Mouse (Mus musculus): ENCODE data around the gene Tmem248. TPM values are rescaled to one million over a fixed set of nuclear protein-coding genes. Genes with fewer than 3 reads are reported as not detected.

Tmem248 gene
- total RNA-seq (2021): 10 to 100 TPM; 39.0 to 41.0 TPM

DNA sequence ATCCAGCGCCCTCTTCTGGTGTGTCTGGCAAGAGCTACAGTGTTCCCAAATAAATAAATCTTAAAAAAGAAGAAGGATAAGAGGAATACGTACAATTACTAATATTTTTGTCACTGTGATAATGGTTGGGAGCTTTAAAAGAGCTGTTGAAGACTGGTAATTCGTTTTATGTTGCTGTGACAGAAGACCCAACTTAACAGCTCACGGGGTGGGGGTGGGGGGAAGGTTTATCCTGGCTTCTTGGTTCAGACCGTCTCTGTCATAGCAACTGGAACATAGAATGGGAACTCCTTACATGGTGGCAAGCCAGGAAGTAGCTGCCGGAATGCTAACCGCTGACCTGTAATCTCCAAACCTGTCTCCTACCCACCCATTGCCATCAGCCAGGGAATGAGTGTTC is at the start of gene Tmem248:
TSS of gene Tmem248 (plus strand) at position 301 of the 400 bp plus-strand sequence.
- DNase-seq: no peak

DNA sequence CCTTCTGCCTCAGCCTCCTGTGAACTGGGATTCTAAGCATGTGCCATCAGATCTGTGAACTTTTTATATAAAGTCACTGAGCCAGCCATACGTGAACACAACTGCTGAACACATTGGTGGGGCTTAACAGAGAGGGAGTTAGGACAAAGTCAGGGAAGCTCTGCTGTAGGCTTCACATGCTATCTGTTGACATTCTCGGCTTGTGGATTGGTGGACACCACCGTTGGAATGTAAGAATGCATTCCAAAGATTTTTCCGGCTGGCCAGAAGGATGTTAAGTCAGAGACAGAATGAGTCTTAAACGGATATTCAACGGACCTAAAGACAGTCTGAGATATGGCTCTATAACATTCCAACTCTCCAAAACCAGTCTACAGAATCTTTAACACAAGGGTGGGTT is 47.8 kb upstream of the Tmem248 start:
- DNase-seq: no peak

DNA sequence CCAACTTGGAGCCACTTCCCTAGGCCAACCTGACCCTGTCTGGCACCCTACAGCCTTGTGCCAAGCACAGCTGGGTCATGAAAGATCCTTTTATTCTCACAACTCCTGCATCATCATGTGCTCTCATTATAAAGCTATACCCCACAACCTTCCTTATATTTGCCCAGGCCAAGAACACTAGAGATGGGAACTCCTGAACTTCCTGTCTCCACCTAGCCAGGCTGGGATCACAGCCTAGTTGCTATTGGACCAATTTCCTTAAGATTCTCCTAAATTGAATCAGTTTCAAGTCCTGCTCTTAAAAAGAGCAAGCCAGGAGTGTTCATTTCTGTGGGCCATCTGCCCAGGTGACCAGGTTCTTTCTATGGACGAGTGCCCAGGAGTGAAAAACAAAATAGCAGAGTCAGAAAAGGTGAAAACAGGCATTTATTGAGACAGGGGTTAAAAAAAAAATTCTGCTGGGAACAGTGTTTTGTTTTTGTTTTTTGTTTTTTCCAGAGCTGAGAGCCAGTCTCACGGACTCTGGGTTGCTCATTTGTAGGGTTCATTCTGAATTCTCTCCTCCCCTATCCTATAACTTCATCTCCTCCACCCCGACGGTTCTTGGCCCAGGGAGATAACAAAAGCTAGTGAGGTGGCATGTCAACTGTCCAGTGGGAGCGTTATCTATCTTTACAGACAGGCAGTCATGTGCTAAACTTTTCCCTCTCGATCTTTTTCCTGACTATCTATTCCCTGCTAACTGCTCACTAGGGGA is 46.0 kb upstream of the Tmem248 start:
- no peak for DNase-seq

DNA sequence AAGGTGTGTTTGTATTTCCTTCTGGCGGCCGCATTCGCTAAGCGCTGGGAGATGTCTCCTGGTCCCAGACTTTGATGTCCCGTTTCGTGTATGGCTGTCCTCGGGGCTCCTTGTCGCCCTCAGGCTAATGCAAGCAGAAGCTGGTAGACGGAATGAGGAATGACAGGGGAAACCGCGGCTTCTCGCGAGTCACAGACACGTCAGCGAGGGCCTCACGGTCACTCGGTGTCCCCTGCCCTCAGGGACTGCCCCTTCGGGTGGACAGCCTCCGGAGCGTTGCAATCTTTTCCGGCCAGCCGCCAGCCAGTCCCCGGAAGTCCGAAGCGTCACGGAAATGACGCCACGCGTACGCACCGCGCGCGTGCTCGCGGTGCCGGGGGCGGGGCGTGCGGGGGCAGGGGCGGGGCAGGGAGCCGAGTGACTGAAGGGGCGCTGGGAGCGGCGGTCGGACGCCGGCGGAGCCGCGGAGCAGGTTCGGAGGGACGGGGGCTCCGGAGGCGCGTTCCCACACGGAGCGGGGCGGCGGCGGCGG is 45.4 kb upstream of the Tmem248 start, which contains the start of gene Rabgef1:
TSS of gene Rabgef1 (plus strand) at position 376 of the 532 bp plus-strand sequence.
- DNase-seq: peak; percentile 92 to 93

DNA sequence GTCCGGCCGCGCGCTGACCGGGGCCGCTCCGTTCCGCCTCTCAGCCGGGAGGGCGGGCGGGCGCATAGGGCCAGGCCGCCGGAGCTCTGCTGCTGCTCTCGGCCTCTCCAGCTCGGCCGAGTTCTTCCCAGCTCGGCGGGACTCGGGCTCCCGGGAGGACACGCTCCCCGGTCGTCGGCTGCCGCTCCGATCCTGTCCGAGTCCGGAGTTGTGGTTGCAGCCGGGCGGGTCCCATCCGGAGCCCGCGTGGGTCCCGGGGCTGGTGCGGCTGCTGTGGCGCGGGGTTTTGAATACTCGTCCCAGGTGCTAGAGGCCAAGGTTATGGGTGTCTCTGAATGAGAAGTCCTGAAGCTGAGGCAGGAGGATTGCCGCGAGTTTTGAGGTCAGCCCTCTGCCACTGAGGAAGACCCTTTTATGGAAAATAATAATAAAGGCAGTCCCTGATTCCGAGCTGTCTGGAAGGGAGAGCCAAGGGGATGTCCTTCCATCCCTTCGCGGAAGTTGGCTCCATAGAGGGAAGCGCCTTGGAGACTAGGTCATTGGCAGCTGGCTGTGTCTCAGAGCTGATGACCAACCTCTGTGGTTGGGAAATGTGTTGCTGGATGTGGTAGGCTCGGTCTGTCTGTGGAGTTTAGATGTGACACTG is 44.8 kb upstream of the Tmem248 start:
- no peak for DNase-seq

DNA sequence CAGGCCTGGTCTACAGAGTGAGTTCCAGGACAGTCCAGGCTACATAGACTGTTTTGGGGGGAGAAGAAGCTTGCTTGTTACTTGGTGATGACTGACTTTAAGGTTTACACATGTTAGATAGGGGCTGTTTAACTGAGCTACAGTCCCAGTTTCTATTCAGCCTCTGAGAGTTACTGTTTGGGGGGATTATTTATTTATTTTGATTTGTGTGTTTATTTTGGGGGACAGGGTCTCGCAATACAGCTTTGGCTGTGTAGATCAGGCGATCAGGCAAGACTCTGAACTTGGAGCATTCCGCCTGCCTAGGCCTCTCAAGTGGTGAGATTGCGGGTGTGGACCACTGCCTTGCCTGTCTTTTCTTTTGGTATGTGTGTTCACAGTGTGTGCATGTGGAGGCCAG is 43.9 kb upstream of the Tmem248 start:
- DNase-seq: no peak

DNA sequence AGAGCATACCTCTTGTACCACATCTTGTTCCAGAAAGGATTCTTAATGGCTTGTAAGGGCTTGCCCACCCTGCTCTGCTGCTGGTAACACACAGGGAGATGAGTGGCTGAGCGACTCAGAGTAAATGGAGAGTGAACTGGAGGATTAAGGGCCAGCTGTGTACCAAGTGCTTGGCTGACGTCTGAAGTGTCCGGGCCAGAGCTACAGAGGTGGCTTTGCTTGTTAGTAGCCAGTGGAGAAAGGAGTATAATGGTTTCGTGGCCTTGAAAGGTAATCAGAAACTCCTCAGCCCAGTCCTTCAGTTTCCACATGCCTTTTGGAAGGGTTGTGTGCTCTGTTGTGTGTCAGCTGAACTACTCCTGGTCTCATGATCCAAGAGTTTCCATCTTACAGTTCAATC is 39.0 kb upstream of the Tmem248 start:
- DNase-seq: no peak

DNA sequence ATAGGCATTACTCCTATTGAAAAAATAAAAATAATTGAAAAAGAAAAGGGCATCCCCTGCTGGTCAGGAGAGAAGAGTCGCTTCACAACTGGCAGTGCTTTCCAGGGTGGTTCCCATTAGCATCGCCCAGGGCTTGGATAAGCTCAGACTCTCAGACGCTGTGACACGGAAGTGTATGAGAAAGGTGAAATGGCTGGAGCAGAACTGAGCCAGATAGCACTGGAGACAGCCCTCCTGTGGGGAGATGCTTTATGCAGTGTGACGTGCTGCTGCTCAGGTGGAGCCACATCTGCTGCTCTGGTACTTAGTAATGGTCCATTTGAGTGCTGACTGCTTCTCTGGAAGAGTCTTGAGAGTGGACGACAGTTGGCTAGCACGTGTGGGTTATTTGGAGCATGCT is 36.5 kb upstream of the Tmem248 start:
- no peak for DNase-seq

DNA sequence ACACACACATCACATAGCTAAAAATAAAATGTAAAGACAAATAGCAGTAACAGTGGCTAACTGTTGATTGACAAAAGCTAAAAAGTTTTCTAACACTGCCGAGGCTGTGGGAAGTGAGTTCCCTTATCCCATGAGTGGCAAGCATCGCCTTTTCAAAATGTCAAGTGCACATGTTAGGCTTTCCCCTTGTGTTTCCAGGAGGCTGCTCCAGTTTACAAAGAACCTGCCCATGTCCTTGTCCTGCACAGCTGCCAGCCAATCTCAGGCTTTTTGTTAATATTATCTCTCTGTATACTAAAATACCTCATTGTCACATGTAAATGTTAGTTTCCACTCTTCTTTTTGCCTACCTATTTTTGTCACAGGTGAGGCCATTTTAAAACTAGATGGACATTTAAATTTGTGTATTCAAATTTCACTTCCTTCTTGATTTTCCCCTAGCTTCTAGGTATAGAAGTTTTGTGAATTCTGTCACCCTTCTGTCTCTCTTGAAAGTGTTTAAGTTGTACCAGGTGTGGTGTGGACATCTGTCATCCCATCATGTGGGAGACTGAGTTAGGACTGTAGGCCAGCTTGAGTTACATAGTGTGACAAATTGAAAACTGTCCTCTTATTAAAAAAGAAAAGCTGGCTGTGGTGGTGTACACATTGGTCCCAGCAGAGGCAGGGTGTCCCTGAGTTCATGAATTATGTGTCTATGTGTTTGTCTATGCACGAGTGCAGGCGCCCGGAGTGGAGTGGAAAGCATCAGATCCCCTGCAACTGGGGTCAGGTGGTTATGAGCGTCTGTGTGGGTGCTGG is 34.9 kb upstream of the Tmem248 start:
- DNase-seq: no peak

DNA sequence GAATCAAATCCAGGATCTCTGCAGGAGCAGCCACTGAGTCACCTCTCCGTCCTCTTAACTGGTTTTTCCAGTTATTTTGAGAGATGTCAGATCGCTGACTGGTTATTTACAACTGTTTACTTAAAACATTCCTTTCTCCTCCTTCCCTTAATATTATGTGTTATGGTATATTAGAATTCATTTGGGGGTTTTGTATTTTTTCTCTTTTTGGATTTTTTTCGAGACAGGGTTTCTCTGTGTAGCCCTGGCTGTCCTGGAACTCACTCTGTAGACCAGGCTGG is 34.4 kb upstream of the Tmem248 start:
- DNase-seq: no peak

DNA sequence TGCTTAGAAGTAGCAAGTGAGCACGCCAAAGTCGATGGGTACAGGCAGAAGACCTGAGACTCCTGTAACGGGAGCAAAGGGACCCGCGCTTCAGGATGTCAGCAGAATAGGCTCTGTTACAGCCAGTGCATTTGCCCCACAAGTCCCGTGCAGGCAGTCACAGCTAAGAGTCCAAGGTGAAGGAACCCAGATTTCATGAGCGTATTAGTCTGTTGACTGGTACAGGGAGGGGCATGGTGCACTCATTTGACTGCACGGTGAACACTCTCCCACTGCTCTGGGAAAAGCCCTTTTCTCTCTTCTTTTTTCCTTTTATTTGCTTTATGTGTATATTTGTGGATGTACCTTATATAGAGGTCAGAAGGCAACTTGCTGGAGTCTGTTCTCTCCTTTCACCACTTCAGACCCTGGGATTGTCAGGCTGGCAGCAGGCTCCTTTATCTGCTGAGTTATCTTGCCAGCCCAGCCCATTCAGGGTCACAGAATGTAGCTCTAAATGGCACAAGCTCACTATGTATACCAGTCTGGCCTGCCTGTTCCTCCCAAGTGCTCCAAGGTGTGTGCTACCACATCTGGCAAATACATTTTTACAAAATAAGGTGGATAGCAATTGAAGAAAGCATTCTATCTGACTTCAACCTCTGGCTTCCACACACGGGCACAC is 32.6 kb upstream of the Tmem248 start:
- DNase-seq: no peak

DNA sequence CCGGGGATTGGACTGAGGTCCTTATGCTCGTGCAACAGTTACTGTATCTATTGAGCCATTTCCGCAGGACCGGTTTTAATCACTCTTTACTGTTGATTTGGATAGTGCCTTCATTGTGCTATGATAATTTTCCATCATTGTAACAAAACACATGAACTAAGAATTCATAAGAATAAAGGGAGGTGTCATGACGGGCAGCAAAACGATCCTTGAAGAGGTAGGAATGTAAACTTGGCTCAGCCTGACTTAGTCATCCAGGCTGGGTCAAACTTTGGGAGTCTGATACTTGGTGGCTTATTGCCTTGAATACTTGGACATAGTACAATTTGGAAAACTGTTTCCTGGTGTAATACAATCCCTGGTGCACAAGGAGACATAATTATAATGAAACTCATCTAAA is 31.6 kb upstream of the Tmem248 start:
- DNase-seq: no peak

DNA sequence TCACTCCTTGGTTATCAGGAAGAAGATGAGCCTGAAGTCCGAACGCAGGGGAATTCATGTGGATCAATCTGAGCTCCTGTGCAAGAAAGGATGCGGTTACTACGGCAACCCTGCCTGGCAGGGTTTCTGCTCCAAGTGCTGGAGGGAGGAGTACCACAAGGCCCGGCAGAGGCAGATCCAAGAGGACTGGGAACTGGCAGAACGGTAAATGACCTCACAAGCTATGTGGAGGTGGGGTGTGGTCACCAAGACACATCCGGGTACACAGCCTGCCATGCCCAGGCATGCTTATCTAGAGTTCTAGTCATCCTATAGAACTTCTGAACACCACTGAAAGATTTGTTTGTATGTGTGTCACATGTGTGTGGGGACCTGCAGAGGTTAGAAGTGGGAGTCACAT is 29.5 kb upstream of the Tmem248 start:
- DNase-seq: peak; percentile 37 to 57

DNA sequence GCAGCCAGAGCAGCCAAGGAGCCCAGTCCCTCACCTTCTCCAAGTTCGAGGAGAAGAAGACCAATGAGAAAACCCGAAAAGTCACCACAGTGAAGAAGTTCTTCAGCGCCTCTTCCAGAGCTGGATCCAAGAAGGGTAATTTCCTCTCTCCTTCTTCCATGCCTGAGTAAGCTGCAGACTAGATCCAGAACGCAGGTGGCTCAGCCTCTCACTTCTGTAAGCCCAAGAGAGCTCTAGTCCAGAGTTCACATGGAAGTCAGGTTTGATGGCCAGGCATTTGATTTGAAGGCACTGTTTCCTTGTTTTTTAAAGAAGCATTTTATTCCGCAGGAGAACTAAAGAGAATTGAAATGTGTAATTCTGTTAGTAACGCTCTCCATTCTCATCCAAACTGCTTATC is 26.0 kb upstream of the Tmem248 start:
- no peak for DNase-seq

DNA sequence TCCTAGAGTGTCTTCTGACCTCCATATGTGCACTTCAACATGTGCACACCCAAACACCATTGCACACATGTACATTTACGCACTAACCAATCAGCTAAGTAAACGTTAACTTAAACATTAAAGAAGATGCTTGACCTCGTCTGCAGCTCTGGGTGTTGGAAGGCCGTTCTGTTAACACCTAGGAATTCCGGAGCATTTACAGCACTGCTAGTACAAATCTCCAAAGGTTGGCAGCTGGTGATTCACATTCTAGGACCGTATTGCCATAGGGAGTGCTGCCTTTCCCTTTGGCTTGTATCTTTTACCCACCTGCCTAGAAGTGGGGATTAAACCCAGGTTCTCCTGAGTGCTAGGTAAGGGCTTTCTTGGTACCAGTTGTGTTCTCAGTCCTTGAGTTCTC is 25.0 kb upstream of the Tmem248 start:
- no peak for DNase-seq

DNA sequence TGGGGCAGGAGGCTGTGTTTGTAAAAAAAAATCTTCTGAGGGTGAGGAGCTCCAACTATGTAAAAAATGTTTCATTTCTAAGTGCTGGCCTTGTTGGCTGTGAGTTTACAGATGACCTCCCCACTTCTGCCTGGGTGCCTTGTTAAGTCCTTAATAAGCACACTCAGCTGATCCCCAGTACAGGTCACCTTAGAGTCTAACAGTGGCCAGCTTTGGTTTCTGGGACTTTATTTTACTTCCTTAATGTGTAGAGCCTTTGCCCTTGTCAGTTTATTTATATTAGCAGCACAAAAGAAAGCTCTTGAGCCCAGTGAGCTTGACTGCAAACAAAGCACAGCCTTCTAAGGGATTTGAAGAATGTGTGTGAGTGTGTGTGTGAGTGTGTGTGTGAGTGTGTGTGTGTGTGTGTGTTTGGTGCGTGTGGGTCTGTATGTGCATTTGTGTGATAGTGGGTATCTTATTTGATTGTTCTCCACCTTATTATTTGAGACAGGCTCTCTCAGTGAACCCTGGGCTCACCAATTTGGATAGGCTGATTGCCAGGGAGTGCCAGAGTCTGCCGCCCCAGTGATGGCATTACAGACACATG is 24.4 kb upstream of the Tmem248 start:
- no peak for DNase-seq

DNA sequence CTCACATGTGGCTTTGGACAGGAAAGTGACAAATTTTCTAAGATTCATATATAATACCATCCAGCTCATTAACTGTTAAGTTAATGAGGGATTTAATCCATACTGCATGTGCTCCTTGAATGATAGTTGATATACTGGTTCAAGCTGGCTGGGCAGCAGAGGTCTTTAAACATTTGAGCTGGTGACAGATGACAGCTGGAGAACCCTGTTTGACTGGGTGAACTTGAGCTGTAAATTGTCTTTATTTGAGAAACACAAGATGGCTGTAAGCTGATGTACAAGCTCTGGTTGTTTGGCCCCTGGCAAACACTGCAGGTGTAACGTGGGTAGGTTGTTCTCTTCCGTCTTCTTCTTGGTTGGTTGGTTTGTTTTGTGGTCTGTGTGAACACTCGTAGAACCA is 23.1 kb upstream of the Tmem248 start:
- DNase-seq: no peak

DNA sequence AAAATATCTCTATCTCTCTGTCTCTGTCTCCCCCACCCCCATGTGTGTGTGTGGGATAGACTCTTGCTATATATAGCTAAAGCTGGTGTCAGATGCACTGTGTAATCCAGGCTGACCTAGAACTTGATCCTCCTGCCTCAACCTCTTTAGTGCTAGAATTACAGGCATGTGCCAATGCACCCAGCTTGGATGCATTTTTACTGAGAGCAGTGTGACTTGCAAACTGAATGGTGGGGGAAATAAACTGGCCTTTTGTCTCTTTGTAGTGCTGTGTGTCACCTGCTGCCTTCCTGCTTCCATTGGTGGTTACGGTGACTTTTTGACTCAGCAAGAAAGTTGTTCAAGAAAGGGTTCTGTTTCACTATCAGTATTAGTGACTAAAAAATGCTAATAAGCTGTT is 20.6 kb upstream of the Tmem248 start:
- no peak for DNase-seq

DNA sequence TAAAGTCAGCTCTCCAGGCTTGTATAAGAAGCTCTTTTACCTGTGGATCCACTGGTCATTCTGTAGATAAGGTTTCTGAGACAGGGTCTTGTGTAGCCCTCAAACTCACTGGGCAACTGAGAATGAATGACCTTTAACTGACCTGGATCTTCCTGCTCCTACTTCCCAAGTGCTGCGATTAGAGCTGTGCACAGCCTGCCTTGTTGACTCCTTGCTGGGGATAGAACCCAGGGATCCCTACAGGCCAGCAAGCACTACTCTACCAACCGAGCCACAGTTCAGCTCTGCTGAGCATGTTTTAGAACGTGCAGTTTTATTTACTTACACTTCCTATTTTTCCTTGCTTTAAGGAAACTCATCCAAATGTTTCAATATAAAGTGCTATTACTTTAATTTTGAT is 19.4 kb upstream of the Tmem248 start:
- no peak for DNase-seq

DNA sequence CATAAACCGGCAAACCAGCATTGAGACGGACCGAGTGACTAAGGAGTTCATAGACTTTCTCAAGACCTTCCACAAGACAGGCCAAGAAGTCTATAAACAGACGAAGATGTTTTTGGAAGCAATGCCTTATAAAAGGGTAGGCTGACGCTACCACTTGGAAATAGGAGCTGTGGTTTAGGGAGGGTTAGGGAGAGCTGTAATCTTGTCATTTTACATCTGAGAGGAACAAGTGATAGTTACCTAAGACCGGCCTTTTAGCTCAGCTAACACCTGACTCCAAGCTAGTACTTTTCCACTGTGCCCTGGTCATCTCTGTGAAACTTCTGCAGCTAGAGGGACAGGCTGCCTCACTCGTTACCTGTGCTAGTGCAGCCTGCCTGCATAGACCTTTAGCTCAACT is 18.9 kb upstream of the Tmem248 start:
- no peak for DNase-seq

DNA sequence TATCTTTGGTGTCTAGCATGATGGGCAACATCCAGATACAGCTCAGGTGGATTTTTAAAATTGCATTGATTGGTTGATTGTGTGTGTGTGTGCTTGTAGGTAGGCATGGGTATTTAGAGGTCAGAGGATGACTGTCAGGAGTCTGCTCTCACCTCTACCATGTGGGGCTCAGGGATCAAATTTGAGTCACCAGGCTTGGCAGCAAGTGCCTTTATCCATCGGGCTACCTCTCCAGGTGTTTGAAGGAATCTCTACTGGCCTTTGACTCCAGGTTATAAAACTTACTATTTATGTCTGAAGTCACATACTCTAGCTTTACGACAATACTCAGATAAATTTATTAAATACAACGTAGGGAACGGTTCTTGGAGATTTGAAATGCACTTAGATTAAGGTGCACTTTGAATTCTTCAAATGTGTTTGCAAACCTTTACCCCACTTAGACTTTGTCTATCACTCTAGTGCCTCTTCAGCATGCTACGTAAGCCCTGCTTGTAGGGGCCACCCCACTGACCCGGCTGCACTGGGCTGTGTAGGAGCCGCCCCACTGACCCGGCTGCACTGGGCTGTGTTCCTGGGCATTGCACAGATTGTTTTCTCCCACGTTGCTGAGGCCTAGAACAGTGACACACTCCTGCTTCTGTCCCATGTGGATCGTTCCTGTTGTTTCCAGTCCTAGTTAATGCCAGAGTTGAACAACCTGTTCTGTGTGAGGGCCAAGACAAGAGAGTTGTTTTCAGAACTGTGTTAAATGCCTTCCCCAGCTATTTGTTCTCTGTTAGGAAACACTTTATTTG is 16.4 kb upstream of the Tmem248 start:
- DNase-seq: no peak

DNA sequence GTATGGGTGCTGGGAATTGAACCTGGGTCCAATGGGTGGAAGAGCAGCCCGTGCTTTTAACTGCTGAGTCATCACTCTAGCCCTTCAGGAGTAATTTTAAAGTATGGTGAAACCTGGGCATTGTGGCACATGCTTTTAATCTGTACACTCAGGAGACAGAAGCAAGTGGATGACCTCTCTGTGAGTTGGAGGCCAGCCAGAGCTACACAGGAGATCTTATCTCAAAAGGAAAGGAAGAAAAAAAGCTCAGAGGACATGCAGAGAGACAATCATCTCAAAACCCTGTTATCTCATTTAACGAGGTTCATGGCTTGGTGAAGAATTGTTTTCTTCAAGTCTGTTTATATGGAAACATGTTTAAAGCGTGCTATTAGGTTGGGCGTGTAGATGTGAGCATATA is 12.9 kb upstream of the Tmem248 start:
- DNase-seq: no peak
